Mouse (Mus musculus) limb, embryonic 13.5 days (tissue): ENCODE results near the gene Cdc25b. TPM values are rescaled to one million over a fixed set of nuclear protein-coding genes. Genes with fewer than 3 reads are reported as not detected.

Experiments
- ATAC-seq: fragments of 200-750 bp; cut with Nextera tagmentation; 2 replicates; pipeline ENCODE4 v1.8.0; 2017; ENCODE audit warnings: low read depth, moderate number of reproducible peaks, moderate TSS enrichment; ENCODE audit not compliant: low FRiP score
- H3K27ac ChIP-seq: fragments of 300-500 bp; sonication (generic); 2 replicates; pipeline ENCODE4 v1.5.1; 2015; ENCODE audit warnings: inconsistent platforms, mild to moderate bottlenecking, moderate library complexity
- H3K27me3 ChIP-seq: fragments of 300-500 bp; sonication (generic); 2 replicates; pipeline ENCODE4 v1.6.1; 2015; ENCODE audit warnings: mild to moderate bottlenecking, inconsistent platforms
- H3K36me3 ChIP-seq: fragments of 300-500 bp; sonication (generic); 2 replicates; pipeline ENCODE4 v1.6.1; 2015; ENCODE audit warnings: inconsistent platforms, mild to moderate bottlenecking, moderate library complexity
- H3K4me1 ChIP-seq: fragments of 300-500 bp; sonication (generic); 2 replicates; pipeline ENCODE4 v1.6.1; 2015; ENCODE audit warnings: inconsistent platforms
- H3K4me2 ChIP-seq: fragments of 300-500 bp; sonication (generic); replicated peaks from 2 replicates; pipeline ENCODE4 v1.6.1; 2015; ENCODE audit warnings: inconsistent platforms, mild to moderate bottlenecking, moderate library complexity
- H3K4me3 ChIP-seq: fragments of 300-500 bp; sonication (generic); 2 replicates; pipeline ENCODE4 v1.5.1; 2015; ENCODE audit warnings: moderate library complexity, mild to moderate bottlenecking, inconsistent platforms
- H3K9ac ChIP-seq: fragments of 300-500 bp; sonication (generic); 2 replicates; pipeline ENCODE4 v1.6.1; 2015; ENCODE audit warnings: mild to moderate bottlenecking, inconsistent platforms
- H3K9me3 ChIP-seq: fragments of 300-500 bp; sonication (generic); 2 replicates; pipeline ENCODE4 v1.6.1; 2016; ENCODE audit warnings: inconsistent platforms
- WGBS: fragments of 180-500 bp; shearing (Covaris S2); methylation state at CpG from one replicate; pipeline ENCODE4 v1.1.7; 2015; 5-methylcytosine and 5-hydroxymethylcytosine counted together
- polyA plus RNA-seq: library from polyadenylated mRNA; unstranded; fragments of >200 nt; fragmentation: Nextera tagmentation; extraction: Ambion mirVana; gene quantifications from 2 replicates; pipeline ENCODE4 v1.2.1, GENCODE M21; 2015

Cdc25b gene
- 57.6 and 60.3 TPM in 2 replicates for polyA plus RNA-seq

- Histone ChIP-seq H3K4me3 (peak within 1 kb of the TSS; percentile 71), H3K27me3 (no peaks in the 10 kb centered on the region), H3K4me2 (peak within 1 kb of the TSS; percentile 92), H3K9me3 (no peaks in the 10 kb centered on the region), H3K27ac (peak within 1 kb of the TSS; percentile 77), H3K9ac (peak within 1 kb of the TSS; percentile 81), H3K4me1 (peaks cover 43% of the 10 kb centered on the region), H3K36me3 (peaks cover 20% of the 10 kb centered on the region)
- under 1% methylated on average over 43 of the region's 43 CpGs for WGBS
- ATAC-seq, result peak; percentile 91
Observed at GRCm38 (mm10) chr2:131186771-131187601, at the start of gene Cdc25b, which contains the start of gene Spef1. Gene Cdc25b, plus strand, starts transcription at chr2:131186949. Gene Spef1, minus strand, starts transcription at chr2:131187282.

GRCm38 (mm10) chr2:131138296-131138695 is 48.5 kb upstream of the Cdc25b start:
- 83% methylated on average over 4 of the region's 4 CpGs for WGBS
- Histone ChIP-seq H3K4me1 (peaks cover 11% of the 10 kb centered on the region), H3K9ac (no peak overlapping the region), H3K27ac (no peak overlapping the region), H3K27me3 (no peaks in the 10 kb centered on the region), H3K36me3 (peaks cover 93% of the 10 kb centered on the region), H3K4me3 (no peak overlapping the region), H3K9me3 (no peaks in the 10 kb centered on the region), H3K4me2 (no peak overlapping the region)
- no peak for ATAC-seq

- Histone ChIP-seq H3K4me3 (no peak overlapping the region), H3K27ac (no peak overlapping the region), H3K36me3 (peaks cover 98% of the 10 kb centered on the region), H3K9me3 (no peaks in the 10 kb centered on the region), H3K4me1 (peaks cover 11% of the 10 kb centered on the region), H3K9ac (no peak overlapping the region), H3K27me3 (no peaks in the 10 kb centered on the region), H3K4me2 (no peak overlapping the region)
- WGBS, result 93% methylated on average over 7 of the region's 7 CpGs
- no peak for ATAC-seq
Observed at GRCm38 (mm10) chr2:131138760-131139159, 48.0 kb upstream of the Cdc25b start.

- Histone ChIP-seq H3K27ac (no peak overlapping the region), H3K4me2 (no peak overlapping the region), H3K27me3 (no peaks in the 10 kb centered on the region), H3K9ac (no peak overlapping the region), H3K4me1 (peaks cover 11% of the 10 kb centered on the region), H3K9me3 (no peaks in the 10 kb centered on the region), H3K36me3 (peaks cover 98% of the 10 kb centered on the region), H3K4me3 (no peak overlapping the region)
- WGBS, result 92% methylated on average over 5 of the region's 5 CpGs
- no peak for ATAC-seq
Observed at GRCm38 (mm10) chr2:131139287-131139686, 47.5 kb upstream of the Cdc25b start.

- WGBS, result 66% methylated on average over 5 of the region's 5 CpGs
- no peak overlapping the region for H3K27ac ChIP-seq
- H3K27me3 ChIP-seq, result no peaks in the 10 kb centered on the region
- no peaks in the 10 kb centered on the region for H3K9me3 ChIP-seq
- ATAC-seq, result no peak
- peaks cover 9% of the 10 kb centered on the region for H3K4me1 ChIP-seq
- H3K4me2 ChIP-seq, result no peak overlapping the region
- H3K4me3 ChIP-seq, result no peak overlapping the region
- no peak overlapping the region for H3K9ac ChIP-seq
- H3K36me3 ChIP-seq, result peaks cover 98% of the 10 kb centered on the region
Observed at GRCm38 (mm10) chr2:131139886-131140532, 46.7 kb upstream of the Cdc25b start.

GRCm38 (mm10) chr2:131140533-131140905 is 46.2 kb upstream of the Cdc25b start:
- no peak for ATAC-seq
- 79% methylated on average over 5 of the region's 5 CpGs for WGBS
- H3K9me3 ChIP-seq, result no peaks in the 10 kb centered on the region
- H3K4me2 ChIP-seq, result no peak overlapping the region
- H3K4me1 ChIP-seq, result peaks cover 8% of the 10 kb centered on the region
- H3K27ac ChIP-seq, result no peak overlapping the region
- H3K27me3 ChIP-seq, result no peaks in the 10 kb centered on the region
- no peak overlapping the region for H3K9ac ChIP-seq
- peaks cover 98% of the 10 kb centered on the region for H3K36me3 ChIP-seq
- no peak overlapping the region for H3K4me3 ChIP-seq

GRCm38 (mm10) chr2:131141336-131141986 is 45.3 kb upstream of the Cdc25b start:
- 90% methylated on average over 8 of the region's 8 CpGs for WGBS
- Histone ChIP-seq H3K27ac (no peak overlapping the region), H3K4me1 (peaks cover 10% of the 10 kb centered on the region), H3K27me3 (no peaks in the 10 kb centered on the region), H3K9ac (no peak overlapping the region), H3K4me3 (no peak overlapping the region), H3K4me2 (no peak overlapping the region), H3K36me3 (peaks cover 97% of the 10 kb centered on the region), H3K9me3 (no peaks in the 10 kb centered on the region)
- ATAC-seq, result no peak

- Histone ChIP-seq H3K9ac (no peak overlapping the region; the same call in 1 of the 2 replicates), H3K4me3 (no peak overlapping the region), H3K9me3 (no peaks in the 10 kb centered on the region), H3K27me3 (no peaks in the 10 kb centered on the region), H3K27ac (no peak overlapping the region), H3K36me3 (peaks cover 97% of the 10 kb centered on the region), H3K4me2 (no peak overlapping the region), H3K4me1 (peaks cover 10% of the 10 kb centered on the region)
- WGBS, result 32% methylated on average over 18 of the region's 18 CpGs
- ATAC-seq, result peak; percentile 45; the same call in 1 of the 2 replicates
Observed at GRCm38 (mm10) chr2:131142592-131142991, 44.2 kb upstream of the Cdc25b start.

- H3K9ac ChIP-seq, result no peak overlapping the region; the same call in 1 of the 2 replicates
- peaks cover 10% of the 10 kb centered on the region for H3K4me1 ChIP-seq
- no peak overlapping the region for H3K4me3 ChIP-seq
- H3K4me2 ChIP-seq, result no peak overlapping the region
- H3K36me3 ChIP-seq, result peaks cover 97% of the 10 kb centered on the region
- no peak overlapping the region for H3K27ac ChIP-seq
- ATAC-seq, result no peak
- no peaks in the 10 kb centered on the region for H3K9me3 ChIP-seq
- no peaks in the 10 kb centered on the region for H3K27me3 ChIP-seq
- 71% methylated on average over 22 of the region's 22 CpGs for WGBS
Observed at GRCm38 (mm10) chr2:131143007-131143780, 43.6 kb upstream of the Cdc25b start.

- no peak overlapping the region for H3K9ac ChIP-seq
- 56% methylated on average over 13 of the region's 13 CpGs for WGBS
- no peaks in the 10 kb centered on the region for H3K27me3 ChIP-seq
- peaks cover 97% of the 10 kb centered on the region for H3K36me3 ChIP-seq
- peaks cover 10% of the 10 kb centered on the region for H3K4me1 ChIP-seq
- H3K4me3 ChIP-seq, result no peak overlapping the region
- no peak overlapping the region for H3K4me2 ChIP-seq
- no peaks in the 10 kb centered on the region for H3K9me3 ChIP-seq
- no peak overlapping the region for H3K27ac ChIP-seq
- ATAC-seq, result no peak
Observed at GRCm38 (mm10) chr2:131145121-131145520, 41.6 kb upstream of the Cdc25b start.

GRCm38 (mm10) chr2:131145536-131145935 is 41.2 kb upstream of the Cdc25b start:
- WGBS, result 67% methylated on average over 2 of the region's 2 CpGs
- H3K4me1 ChIP-seq, result peaks cover 10% of the 10 kb centered on the region
- no peak overlapping the region for H3K4me3 ChIP-seq
- no peaks in the 10 kb centered on the region for H3K27me3 ChIP-seq
- ATAC-seq, result no peak
- H3K4me2 ChIP-seq, result no peak overlapping the region
- peaks cover 97% of the 10 kb centered on the region for H3K36me3 ChIP-seq
- H3K27ac ChIP-seq, result no peak overlapping the region
- no peak overlapping the region for H3K9ac ChIP-seq
- no peaks in the 10 kb centered on the region for H3K9me3 ChIP-seq
